Mouse (Mus musculus) spleen, adult 2 months (tissue): ENCODE data around the gene Gnb5.
A peak's percentile ranks its signal among the peaks of the same experiment; 100 is the strongest.

ENCODE experiments used
- CTCF ChIP-seq: fragments of 200-500 bp; IDR thresholded peaks from 2 replicates; pipeline ENCODE4 v1.5.1; 2011; ENCODE audit warnings: mild to moderate bottlenecking, inconsistent platforms; ENCODE audit not compliant: insufficient read depth, insufficient read length, insufficient replicate concordance; ENCODE audit errors: extremely low read depth
- POLR2A ChIP-seq: fragments of 200-500 bp; IDR thresholded peaks from 2 replicates; pipeline ENCODE4 v1.6.1; 2011; ENCODE audit warnings: low read depth, low read length, inconsistent platforms

DNA sequence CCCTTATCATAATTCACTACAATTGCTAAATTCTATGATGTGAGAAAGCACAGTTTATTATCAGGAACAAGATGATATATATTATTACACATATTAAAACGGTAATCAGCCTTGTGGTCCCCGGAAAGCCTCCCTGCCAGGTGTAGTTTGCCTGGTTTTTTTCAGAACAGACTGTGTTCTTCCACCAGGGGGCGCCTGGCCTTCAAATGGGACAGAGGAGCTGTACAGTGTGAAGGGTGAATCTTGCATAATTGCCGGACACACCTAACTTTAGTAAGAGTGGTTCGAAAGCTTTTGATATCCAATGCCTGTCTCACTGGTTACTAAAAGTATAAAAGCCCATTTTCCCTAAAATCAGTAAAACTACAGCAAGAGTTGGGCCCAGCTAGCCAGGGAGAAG is 55.6 kb downstream of the Gnb5 start:
- no peak for TF ChIP-seq POLR2A
- TF ChIP-seq CTCF, result peak; percentile 78; the same call in 1 of the 2 replicates
